Mouse (Mus musculus) cerebellum, postnatal 14 days (tissue): ENCODE results near the gene Fibcd1.
A peak's percentile ranks its signal among the peaks of the same experiment; 100 is the strongest.

Experiments used
- DNase-seq, 2 experiments: peaks; one replicate each; pipeline ENCODE4 v3.0.0; 2021; ENCODE audit warnings: mixed read lengths in 2 of 2

The Fibcd1 gene

GRCm38 (mm10) chr2:31857180-31857579, 11.4 kb upstream of the Fibcd1 start:
- peak; percentile 46 to 69 for DNase-seq

- DNase-seq = no peak
These were observed 10.2 kb upstream of the Fibcd1 start for GRCm38 (mm10) chr2:31855991-31856390.

- DNase-seq = no peak
These were observed 4.3 kb upstream of the Fibcd1 start for GRCm38 (mm10) chr2:31850141-31850540.

- DNase-seq = peak; percentile 64 to 66
These were observed 2.1 kb upstream of the Fibcd1 start for GRCm38 (mm10) chr2:31847908-31848307.

GRCm38 (mm10) chr2:31846692-31847660, 1.2 kb upstream of the Fibcd1 start:
- peak; percentile 62 to 72 for DNase-seq

GRCm38 (mm10) chr2:31845512-31845895, 301 bp downstream of the Fibcd1 start:
- DNase-seq = no peak

GRCm38 (mm10) chr2:31844729-31845136, 1.1 kb downstream of the Fibcd1 start:
- no peak for DNase-seq

GRCm38 (mm10) chr2:31838868-31839267, 6.9 kb downstream of the Fibcd1 start:
- DNase-seq = no peak

- DNase-seq = no peak
These were observed 8.8 kb downstream of the Fibcd1 start for GRCm38 (mm10) chr2:31836985-31837384.

- no peak for DNase-seq
These were observed 9.7 kb downstream of the Fibcd1 start for GRCm38 (mm10) chr2:31836091-31836490.

GRCm38 (mm10) chr2:31828311-31828825, 17.4 kb downstream of the Fibcd1 start:
- DNase-seq = no peak

GRCm38 (mm10) chr2:31827877-31828276, 17.9 kb downstream of the Fibcd1 start:
- peak; percentile 90 to 93 for DNase-seq

- DNase-seq = peak in 1 of 2 experiments; percentile 55
These were observed 19.4 kb downstream of the Fibcd1 start for GRCm38 (mm10) chr2:31826094-31827085.

GRCm38 (mm10) chr2:31825469-31825911, 20.3 kb downstream of the Fibcd1 start:
- DNase-seq = peak; percentile 45 to 78

GRCm38 (mm10) chr2:31823933-31824730, 21.7 kb downstream of the Fibcd1 start:
- peak; percentile 49 to 78 for DNase-seq

GRCm38 (mm10) chr2:31822524-31823371, 23.1 kb downstream of the Fibcd1 start:
- DNase-seq = peak; percentile 64 to 79

GRCm38 (mm10) chr2:31815367-31815766, 30.4 kb downstream of the Fibcd1 start:
- DNase-seq = peak; percentile 69 to 84

- DNase-seq = no peak
These were observed 31.1 kb downstream of the Fibcd1 start for GRCm38 (mm10) chr2:31814699-31815098.

GRCm38 (mm10) chr2:31813641-31814040, 32.2 kb downstream of the Fibcd1 start:
- DNase-seq = peak in 1 of 2 experiments; percentile 54

- DNase-seq = peak in 1 of 2 experiments; percentile 39
These were observed 34.5 kb downstream of the Fibcd1 start for GRCm38 (mm10) chr2:31811086-31811958.
